Mouse (Mus musculus): ENCODE measurements around the gene H2-DMb1.
"Not testable (repeated sequence)": the region's sequence is repeated elsewhere in the genome, so short reads cannot be mapped to it uniquely, and the experiment has no call there.

Gene H2-DMb1

DNA sequence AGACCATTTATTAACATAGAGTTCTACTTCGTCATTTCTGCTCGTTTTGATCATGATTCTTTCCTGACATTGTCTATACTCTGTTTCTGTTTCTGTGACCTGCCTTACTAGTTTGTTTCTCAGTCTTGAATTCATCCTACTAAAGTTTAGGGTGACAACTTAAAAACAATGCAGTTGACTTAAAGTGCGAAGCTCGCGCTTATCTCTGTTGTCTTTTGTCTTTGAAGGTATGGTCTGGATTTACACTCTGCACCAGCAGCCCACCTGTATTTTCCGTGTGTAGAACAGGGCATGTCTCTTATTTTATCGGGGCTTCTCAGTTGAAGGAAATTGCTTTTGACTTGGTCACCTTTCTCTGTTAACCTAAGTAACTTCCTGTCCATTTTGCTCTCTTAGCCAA, 29.8 kb upstream of the H2-DMb1 start:
- no peak for DNase-seq (ENCODE audit: low spot score)

DNA sequence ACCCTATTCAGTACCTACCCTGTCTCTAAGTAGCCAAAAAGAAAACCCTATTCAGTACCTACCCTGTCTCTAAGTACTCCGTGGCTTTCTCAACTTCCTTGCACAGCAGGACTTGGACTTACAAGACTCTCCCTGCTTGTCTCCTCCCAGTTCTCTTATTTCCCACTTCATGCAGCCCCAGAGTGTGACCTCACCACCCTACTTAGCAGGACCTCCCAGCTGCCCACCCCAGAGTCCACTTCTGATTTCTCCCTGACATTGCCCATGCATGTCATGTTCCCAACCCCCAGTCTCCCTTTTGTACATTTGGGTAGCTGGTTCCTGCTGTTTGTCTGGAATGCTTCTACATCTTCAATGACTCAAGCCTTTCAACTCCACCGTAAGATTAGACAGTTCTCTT, 29.4 kb upstream of the H2-DMb1 start:
- peak; percentile 63 for DNase-seq (ENCODE audit: low spot score)

DNA sequence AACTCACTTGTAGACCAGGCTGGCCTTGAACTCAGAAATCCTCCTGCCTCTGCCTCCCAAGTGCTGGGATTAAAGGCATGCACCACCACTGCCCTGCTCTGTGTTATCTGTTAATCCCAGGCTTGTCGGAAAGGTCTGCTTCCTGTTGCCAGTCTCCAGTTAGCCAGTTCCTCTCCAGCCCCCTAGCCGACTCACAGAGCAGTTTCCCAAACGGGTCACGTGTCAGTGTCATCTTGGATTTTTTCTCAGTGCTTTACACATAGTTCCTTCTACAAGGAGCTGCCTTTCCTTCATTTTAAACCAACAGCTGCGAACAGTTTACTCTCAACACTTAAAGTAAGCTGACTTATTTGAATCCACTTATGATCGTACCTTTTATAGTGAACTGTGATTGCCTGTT, 28.2 kb upstream of the H2-DMb1 start:
- DNase-seq (ENCODE audit: low spot score), result peak; percentile 53

DNA sequence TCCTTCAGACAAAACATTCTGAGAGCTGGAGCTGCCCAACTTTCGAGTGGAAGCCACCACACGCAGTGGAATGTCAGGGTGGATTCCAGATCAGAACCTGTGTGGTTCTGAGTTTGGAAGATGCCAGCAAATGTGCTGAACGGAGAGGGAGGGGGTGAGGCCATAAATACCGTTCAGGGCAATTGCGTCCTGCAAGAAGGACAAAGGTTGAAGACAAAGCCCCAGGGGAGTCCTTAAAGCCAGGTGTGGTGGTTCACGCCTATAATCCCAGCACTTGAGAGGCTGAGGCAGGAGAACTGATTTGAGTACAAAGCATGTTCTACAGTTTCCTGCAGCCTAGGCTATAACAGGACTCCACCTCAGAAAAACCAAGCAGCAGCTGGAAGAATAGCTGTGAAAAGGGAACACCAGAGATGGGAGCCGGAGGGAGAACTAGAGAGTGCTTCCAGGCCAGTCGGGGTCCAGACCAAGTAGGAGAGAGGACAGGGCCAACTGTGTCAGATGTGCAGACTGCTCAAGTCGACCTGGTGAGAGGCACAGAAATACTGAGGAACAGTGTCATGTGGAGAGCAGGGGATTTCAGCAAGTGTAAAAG, 25.9 kb upstream of the H2-DMb1 start:
- peak; percentile 64 for DNase-seq (ENCODE audit: low spot score)

DNA sequence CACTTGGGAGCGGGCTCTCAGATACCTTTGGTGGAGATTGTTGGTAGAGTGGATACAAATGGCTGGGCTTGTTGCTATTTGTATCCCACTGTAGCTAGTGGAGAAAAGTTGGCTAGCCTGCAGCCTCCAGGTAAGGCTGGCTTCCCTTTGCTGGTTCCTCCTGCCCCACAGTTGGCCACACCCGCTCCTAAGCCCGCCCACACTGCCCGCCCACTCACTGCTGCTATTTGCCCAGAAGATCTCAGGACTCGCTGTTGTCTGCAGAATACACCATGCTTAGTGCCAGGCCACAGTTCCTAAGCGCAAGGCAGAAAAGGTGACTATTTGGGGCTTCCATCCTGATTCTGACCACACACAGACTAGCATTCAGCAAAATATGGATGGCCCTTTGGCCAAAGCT, 25.4 kb upstream of the H2-DMb1 start:
- DNase-seq (ENCODE audit: low spot score), result peak; percentile 78

DNA sequence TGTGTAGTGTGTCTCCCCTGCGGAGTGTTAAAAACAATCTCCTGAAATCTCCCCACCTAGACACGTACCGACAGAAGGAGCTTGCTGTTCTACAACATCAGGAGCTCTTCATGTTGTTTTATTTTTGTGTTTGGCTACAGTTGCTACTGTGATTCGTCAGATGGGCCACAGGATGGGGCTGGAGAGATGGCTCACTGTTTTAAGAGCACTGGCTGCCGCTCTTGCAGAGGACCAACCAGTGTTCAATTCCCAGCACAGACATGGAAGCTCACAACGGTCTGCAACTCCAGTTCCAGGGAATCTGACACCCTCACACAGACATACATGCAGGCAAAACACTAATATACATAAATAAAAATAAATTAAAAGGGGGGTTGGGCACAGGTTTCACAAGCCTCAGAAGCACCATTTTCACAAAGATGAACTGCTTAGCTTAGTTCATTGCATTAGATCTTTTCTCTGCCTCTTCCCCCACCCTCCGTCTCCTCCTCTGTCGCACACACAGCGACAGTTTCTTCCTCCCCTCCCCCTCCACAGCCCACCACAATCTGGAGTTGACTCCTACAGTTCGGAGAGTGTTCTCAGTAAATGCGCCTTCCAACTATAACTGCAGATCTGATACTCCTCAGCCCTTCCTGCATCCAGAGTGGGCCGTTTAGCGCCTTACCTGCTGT, 24.5 kb upstream of the H2-DMb1 start:
- no peak for DNase-seq (ENCODE audit: low spot score)

DNA sequence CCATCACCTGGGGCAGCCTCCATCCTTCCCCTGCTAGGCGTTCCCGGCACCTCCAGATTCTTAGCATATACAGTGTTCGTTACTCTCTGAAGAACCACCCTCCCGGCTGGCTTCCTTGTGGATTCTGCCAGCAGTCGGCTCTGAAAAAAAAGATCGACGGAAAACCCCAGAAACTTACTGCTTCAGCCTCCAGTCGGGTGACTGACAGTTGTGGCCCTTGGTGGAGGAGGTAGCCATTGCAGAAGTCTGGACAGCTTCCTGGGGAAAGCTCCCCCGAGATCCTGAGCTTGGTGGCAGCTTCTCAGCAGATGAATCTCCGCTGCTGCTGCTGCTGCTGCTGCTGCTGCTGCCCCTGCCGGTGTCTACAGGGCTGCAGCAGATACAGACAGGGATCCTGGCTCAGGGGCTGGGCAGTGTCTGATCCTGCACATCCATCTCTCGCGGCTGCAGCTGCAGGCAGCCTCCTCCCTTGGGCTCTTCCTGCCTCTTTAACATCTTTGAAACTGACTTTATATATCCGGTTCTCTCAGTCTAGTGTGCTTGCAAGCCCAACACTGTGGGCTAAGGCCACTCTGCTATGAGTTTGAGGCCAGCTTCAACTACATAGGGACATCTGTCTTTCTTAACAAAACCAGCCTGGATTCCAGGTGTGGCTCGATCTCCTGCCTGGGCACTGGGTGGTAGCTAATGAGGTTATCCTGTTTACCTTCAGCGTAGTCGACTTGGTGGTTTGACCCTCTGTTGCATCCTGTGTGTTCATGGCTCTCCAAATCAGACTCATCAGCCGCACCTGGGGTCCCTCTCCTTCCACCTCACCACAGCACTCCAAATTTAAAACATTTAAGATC, 23.7 kb upstream of the H2-DMb1 start:
- no peak for DNase-seq (ENCODE audit: low spot score)

DNA sequence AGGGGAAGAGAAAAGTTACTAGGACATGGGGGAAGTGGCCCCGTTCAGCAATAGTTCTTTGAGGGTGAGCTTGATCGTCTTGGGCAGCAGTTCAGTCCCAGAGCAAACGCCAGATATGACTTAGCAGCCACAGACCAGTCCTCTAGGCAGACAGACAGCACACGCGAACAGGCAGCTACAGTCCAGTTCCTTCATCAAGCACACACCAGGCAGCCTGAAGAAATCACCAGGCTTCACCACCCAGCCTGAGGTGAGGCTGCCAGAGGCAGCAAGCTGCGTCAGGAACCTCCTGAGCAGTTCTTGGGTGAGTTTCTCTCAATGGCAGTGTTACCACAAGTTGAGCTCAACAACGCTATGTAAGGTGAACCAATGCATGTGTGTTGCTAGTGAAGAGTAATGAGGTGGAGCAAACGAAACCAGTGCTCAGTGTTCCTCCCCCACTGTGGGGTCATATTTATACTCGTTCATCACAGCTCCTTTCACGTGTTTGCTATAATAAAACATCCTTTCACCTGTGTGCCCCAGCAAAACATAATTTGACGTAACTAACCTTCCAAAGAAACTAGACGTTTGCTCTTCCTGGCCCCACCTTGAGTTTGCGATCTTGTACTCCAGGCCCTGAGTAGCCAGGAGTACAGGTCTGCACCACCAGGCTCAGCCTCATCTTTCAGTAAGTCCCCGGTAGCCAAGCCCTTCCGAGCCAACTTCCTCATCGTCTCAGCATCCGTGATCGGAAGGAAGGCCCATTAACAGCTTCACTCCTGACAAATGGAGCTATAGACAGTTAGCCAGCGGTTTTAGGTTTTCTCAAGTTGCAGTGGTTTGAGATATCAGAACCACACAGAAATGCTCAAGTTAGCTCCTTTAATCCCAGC, 22.6 kb upstream of the H2-DMb1 start:
- no peak for DNase-seq (ENCODE audit: low spot score)

DNA sequence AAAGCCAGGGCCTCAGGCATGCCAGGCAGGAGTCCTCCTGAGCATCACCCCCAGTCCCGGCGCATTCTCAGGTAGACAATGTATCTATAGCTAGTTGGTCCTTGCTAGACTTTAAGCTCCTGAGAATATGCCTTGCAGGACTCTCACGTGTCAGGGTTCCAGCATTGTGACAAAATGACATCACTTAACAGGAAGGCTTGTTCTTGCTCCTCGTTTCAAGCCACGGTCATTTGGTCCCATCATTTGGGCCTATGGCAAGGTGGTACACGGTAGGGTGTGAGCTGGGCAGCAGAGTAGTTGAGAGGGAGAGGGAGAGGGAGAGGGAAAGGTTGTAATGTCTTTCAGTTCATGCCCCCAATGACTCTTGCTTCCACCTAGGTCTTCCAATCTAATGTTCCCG, 21.0 kb upstream of the H2-DMb1 start:
- DNase-seq (ENCODE audit: low spot score), result no peak

DNA sequence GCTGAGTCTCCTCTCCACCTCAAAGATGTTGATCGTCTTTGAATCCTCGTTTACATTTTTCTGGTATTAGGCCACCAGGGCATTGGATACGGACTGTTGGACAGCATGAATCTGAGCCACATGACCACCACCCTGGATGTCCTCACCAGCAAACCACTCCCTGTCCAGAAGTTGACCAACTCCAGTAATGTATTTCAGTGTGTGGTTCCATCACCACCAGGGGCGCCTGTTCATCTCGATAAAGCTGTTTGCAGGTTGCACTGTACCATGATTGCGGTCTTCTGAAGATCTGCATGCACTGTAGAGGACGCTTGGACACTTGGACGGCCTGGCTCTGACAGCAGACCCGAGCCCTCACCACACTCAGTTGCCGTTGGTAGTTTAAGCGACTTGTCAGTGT, 19.6 kb upstream of the H2-DMb1 start:
- DNase-seq (ENCODE audit: low spot score), result no peak

DNA sequence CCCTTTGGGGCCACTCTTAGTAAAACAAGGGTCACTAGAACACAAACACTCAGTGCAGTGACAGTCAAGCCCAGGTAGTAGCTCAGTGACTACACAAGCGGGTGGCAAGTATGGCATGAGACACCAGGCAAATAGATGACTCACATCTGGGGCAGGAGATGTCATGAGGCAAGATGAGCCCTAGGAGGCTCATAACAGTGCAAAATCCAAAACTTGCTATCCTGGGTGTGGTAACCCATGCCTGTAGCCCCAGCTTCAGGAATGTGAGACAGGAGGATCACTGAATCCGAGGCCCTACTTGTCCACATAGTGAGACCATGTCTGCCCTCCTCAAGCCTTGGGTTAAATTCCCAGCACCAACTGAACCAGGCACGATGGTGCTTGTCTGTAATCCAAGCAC, 18.4 kb upstream of the H2-DMb1 start:
- DNase-seq (ENCODE audit: low spot score), result no peak

DNA sequence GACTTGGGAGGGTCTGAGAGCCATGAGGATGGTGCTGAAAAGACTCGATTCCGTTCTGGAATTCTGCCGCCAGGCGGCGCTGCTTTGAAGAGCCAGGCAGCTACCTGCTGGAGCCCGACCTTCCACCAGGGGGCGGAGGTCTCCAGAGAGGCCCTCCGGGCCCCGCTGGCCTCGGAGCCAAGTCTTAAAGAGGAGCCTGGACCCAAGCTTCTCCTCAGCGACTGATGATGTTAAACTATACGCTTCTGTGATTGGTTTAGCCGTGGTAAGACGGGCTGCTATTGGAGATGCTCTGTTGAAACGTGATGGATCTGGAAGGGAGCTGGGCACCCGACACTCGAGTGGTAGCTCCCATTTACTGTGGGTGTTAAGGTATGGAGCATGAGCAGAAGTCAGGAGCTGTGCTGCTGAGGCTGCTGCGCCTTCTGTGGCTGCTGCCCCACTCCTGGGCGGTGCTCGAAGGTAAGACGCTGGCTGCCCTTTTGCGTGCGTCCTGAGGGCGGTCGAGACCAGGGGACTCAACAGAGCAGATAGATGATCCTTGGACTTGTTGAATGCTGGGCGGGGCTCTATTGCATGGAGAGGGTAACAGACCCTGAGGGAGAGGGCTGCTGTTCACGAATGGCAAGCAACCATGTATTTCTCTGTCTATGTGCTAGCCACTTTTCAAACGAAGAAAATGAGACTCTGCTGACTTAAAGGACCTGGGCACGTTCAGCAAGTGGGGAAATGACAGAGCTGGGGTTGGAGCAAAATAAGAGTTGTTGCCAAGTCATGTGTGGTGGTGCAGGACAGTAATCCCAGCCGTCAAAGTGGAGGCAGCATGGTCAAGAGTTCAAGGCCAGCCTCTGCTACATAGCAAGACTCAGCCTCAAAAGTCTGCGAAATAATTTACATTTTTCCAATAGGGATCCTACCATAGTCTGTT, 17.3 kb upstream of the H2-DMb1 start:
- DNase-seq (ENCODE audit: low spot score), result peak; percentile 90

DNA sequence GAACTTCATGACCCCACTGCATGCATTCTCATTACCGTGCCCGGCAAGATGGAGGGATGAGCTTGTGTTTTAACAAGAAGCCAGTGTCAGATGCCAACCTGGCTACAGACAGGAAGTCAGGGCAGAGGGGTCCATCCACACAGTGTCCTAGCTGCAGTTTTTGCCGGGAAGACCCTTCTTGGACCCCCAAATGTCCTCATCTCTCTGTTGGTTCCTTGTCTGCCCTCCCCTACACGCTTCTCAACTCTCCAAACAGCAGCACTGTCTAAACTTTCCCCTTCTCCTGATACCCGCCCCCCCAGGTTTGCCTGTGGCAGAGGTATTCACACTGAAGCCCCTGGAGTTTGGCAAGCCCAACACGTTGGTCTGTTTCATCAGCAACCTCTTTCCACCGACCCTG, 15.3 kb upstream of the H2-DMb1 start:
- no peak for DNase-seq (ENCODE audit: low spot score)

DNA sequence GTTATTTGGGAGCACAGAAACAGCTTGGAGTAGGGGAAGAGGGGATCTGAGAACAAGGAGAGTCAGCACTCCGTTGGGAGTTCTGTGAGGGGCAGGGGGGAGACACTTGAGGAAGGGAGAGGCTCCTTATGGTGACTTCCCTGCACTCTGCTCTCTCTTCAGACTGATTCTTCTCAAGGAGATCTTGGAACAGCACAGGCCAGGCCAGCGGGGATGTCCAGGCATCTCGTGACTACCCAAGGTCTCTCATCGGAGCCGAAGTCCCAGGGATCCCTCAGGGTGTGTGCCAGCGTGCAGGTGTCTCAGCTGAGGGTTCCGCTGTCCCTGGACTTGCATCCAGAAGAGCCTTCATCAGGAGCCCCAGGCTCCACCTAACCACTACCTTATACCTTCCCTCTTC, 14.2 kb upstream of the H2-DMb1 start:
- DNase-seq (ENCODE audit: low spot score), result no peak

DNA sequence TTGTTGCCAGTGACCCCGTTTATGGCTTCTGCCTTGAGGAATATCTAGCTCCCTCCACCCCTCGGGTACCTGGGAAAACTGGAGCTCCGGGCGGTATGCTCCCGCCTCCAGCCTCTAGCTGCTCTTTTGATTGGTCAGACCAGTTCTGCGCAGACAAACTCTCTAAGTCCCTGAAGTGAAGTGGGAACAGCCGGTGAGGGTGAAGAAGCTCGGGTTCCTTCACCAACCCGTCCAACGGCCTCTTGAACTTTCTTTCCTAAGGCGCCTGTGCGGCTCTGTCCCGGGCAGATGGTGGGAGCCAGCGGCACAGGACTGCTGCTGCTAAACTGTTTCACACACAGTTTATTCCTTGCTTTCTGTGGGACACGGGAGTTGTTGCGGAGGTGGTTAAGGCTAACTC, 13.5 kb upstream of the H2-DMb1 start:
- DNase-seq (ENCODE audit: low spot score), result peak; percentile 51

DNA sequence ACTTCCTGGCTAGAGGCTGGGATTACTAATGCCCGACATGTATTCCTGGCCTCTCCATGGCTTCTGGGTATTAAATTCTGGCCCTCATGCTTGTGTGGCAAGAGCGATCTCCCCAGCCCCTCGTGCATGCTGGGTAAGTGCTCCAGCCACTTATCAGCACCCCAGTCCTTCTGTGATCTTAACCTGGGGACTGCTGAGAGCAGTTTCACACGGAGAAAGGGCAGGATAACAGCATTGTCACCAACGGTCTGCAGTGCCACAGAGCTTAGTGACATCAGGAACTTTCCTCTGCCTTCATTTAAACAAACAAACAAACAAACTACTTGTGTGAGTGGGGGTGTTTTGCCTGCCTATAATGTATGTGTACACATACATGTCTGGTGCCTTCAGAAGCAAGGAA, 12.6 kb upstream of the H2-DMb1 start:
- no peak for DNase-seq (ENCODE audit: low spot score)

DNA sequence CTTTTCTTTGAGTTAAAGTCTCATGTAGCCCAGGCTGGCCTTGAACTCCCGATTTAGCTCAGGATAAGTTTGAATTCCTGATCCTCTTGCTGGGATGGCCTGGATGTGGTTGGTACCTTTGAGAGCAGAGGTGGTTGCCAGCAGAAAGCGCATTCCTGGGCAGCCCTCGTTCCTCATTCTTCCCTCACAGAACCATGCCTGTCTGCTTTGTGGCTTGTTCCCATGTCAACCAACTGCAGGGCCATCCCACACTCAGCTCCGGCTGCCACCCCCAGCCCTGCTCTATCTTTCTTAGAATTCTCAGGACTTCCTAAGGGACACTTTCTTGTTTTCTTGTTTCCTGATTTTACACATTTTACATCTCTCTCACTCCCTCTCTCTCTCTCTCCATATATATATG, 11.4 kb upstream of the H2-DMb1 start:
- DNase-seq (ENCODE audit: low spot score), result no peak

DNA sequence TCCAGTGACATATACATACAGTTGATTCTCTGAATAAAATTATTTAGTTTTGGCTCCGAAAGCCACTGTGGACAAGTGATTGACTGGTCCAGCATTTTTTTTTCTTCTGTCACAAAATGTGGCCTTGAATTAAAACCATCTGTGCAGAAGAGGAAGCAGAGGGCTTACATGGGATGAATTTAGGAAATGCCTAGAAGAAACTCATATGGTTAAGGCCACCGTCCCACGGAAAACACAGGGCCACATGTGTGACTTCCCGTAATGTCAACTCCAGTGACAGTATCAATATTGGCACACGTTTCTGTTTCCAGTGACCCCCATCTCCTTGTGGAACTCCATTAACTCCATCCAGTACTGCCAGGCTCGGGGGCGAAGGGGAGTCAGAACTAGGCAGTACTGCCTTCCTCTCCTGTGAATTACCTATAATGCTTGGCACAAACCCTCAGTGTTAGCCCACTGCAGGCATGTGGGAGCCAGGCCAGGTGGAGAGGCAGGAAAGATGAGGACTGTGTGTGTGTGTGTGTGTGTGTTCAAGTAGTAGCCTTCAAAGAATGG, 10.3 kb upstream of the H2-DMb1 start:
- no peak for DNase-seq (ENCODE audit: low spot score)

DNA sequence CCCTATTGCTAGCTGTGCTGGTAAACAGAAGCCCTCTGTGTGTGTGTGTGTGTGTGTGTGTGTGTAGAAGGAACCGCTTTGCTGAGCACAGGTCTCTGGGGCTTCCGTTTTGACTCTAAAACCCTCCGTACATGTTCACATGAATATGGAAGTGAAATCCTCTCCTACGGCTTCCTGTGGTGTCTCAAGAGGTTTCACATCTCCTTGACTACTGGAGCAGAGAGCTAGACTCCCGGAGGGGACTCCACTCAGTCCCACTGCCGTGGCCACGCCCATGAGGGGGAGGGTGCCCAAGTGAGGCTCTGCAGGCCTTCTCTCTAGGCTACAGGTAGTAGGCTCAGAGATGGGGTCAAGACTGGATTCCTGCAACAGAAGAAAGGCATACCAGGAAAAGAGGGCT, 9.8 kb upstream of the H2-DMb1 start, which contains the start of gene H2-DMb2:
Gene H2-DMb2 (plus strand): TSS at position 275 of the 400 bp plus-strand sequence.
- DNase-seq (ENCODE audit: low spot score), result no peak

DNA sequence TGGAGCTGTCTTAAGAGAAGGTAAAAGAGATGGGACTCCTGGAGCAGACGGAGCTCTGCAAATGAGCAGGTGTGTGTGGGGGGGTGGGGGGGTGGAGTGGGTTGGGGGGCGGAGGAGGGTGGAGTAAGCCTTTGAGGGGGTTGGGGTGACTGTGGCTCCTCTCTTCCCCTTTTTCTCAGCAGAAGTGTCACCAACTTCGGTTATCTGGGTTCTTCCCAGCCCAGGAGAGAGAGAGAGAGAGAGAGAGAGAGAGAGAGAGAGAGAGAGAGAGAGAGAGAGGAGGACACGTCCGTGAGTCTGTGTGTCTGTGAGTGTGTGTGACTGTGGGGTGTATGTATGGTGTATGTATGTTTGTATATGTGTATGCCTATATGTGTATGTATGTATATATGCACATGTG, 9.4 kb upstream of the H2-DMb1 start:
- DNase-seq (ENCODE audit: low spot score), result no peak

DNA sequence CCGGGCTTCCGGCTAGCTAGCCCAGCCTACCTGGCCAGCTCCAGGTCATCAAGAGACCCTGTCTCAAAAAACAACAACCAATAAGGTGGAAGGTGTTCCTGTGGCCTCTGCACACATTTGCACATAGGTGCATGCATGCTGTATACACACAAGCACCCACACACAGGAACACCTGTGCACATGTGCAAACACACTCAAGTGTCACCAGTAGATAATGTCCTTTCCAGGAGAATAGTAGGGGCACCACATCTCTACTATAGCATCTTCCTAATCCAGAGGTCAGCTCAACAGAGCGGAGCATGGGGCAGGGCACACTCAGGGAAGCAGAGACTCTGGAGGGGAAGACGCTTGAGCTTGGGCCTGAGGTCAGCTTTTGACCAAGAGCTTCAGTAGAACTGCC, 8.7 kb upstream of the H2-DMb1 start:
- DNase-seq (ENCODE audit: low spot score), result not testable (repeated sequence)
